Mouse (Mus musculus): ENCODE measurements around the gene 4930564D02Rik.

Gene 4930564D02Rik

DNA sequence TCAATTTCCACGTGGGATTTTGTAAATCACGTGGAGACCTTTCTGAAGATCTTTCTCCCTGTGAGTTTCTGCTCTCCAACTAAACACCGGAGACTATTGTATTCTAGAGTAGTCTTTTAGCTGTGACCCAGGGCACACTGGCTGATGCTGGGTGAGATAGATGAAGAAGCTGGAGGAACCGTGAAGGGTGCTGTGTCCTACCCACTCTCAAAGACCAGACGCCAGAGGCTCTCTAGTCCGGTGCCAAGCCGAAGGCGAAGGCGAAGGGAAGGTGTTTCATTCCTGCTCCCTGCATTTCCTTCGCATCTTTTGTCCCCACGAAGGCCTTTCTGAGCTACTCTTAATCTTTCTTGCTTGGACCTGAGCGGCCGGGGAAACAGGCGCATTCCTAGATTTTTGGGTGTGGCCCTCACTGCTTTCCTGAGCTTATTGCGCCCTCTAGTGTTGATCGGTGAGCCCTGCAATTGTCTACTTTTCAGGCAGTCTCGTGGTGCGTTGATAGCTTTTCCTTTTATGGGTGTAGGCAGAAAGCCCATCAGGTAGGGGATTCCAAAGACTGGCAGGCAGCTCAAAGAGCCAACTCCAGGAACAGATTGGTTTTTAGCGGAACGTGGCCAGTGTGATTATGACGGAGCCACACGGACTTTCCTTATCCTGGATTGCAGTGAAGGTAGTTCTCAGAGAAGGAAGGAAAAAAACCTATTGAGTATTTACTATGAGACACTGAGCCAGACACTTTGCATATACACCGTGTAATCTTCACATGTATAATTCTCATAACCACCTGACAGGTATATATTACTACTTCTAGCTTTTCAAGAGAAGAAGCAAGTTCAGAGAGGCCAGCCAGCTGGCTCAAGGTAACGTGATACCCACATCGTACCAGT lies 7.8 kb upstream of the 4930564D02Rik start:
- peak; percentile 49 to 58 for DNase-seq

DNA sequence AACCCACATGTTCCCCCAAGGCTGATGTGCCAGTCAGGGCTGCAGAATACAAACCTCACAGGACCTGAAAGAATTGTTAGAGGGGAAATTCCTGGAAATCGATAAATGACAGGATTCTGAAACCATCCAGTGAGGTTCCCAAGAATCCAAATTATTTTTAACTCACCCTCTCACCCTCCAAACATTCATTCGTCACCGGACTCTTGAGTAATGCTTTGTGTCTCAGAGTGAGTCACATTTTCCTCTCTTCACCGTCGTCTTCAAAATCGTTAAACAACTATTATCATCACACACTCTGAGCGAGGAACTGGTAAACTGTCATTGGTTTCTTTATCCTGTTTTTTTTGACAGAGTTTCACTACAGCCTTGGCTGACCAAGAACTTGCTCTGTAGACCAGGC lies 6.7 kb upstream of the 4930564D02Rik start:
- no peak for DNase-seq

DNA sequence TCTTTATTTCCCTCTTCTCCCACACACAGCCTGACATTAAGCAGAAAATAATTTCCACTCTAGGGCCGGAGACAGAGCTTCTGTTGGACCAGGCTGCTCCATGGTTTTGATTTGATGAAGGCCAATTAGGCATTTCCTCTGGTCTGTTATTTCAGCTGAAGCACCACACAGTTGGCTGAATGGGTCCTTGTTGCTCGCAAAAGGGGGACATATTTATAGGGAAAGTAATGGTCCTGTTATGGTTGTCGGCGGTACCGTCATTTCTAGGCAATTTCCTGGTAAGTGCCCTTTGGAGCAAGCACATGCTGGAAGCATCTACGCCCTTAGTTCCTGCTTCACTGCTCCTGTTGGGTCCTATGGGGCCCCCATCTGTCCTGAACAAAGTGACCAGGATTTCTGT lies 5.7 kb upstream of the 4930564D02Rik start:
- no peak for DNase-seq

DNA sequence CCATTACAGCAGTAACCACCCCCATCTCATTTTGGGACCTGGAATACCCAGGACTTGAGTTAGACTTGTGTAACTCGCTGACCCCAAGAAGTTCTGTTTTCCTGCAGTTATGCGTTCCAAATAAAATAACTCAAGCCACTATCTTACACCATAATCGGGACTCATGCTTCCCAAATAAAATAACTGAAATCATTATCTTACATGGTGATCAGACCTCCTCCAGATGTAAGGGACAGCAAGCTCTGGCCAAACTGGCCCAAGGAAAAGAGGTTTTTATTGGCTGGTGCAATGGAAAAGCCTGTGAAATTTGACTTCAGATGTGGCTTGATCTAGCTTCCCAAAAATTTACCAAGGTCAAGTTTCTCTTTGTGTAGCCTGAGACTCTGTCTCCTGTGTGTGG lies 5.1 kb upstream of the 4930564D02Rik start:
- DNase-seq, result no peak

DNA sequence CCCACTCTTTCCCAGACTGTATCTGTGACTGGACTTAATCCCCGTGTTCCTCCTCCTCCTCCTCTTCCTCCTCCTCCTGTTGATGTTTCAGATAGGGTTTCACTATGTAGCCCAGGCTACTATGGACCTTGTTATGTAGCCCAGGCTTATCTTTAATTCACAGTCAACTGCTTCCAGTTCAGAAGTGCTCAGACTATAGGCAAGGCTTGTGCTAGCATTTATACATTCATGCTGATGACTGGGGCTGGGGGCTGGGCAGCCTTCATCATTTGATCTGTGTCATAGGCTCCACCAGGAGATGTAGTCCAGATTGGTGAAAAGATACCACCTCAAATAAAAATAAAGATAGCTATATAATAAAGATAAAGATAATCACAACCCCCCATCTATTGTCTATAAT lies 4.7 kb upstream of the 4930564D02Rik start:
- DNase-seq, result no peak

DNA sequence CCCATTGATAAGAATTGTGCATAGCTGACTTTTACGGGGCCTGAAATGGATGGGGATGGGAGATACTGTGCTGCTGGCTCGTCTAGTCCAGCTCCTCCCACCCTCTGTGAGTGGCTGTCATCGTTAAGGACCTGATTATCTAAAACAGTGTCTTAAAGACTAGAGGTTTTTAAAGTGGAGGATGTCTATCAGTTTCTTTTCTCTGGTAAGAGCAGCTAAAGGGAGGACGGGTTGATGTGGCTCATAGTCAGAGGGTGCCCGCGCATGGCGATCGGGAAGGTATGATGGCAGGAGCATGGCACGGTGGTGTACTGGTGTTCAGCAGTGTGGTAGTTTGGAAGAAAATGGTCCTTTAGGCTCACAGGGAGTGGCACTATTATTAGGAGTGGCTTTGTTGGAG lies 4.0 kb upstream of the 4930564D02Rik start:
- no peak for DNase-seq

DNA sequence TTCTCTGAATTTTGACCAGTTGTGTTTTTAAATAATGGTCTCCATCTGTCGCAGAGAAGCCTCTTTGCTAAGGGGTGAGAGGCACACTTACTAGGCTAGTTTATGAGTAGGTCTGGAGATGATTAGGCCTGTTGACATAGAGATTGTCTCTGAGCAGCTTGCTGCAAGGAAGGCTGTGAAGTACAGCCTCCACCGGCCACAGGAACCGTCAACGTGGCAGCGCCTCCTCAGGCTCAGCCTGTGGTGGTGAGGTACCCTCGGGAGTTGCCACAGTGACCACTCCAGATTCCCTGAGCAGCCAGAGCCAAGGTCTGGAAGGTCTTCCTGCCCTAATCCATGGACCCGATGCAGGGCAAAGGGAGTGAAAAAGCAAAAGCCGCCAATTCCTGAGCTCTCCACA lies 3.9 kb downstream of the 4930564D02Rik start:
- DNase-seq, result no peak

DNA sequence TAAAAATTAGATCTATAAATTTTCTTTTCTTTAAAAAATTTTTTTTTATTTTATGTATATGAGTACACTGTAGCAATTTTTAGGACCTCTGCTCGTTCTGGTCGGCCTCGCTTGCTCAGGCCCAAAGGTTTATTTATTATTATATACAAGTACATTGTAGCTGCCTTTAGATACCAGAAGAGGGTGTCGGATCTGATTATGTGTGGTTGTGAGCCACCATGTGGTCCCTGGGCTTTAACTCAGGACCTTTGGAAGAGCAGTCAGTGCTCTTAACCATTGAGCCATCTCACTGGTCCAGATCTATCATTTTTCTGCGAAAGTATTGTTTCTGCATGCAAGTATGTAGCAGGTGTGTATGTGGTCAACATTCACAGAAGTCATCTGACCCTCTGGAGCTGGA lies 4.6 kb downstream of the 4930564D02Rik start:
- no peak for DNase-seq

DNA sequence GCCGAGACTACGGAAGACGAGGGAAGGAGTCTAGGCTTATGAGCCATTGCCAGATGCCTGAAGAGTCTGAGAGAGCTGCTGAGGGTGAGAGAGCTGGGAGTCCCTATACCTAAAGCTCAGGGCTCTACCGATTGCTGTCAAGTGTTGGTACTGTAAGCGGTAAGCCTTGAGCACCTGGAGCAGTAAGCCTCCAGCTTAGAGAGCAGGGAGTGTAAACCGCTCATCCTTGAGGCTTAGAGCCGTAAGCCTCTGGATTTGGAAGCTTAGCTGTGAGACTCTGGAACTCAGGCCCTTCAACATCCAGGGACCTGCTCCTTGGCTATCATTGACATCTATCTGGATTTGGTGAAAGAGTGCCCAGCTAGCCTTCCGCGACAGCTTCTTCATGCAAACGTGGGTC lies 5.9 kb downstream of the 4930564D02Rik start:
- no peak for DNase-seq

DNA sequence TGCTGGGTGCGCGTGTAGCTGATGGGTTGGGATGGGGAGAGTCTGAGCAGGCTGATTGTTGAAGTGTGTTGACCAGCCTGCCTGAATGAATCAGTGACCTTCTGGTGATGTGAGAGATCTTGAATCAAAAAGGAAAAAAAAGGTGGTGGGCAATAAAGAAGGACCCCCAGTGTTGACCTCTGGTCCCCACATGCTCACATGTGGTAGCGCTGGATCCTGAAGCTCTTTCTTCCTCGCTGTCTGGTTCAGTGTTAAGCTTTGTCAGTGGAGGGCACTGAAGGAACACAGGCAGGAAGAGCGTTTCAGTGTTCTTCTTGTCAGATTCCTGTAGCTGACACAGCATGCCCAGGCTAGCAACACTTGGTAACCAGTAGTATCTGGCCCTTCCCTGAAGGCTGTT lies 9.2 kb downstream of the 4930564D02Rik start:
- no peak for DNase-seq

DNA sequence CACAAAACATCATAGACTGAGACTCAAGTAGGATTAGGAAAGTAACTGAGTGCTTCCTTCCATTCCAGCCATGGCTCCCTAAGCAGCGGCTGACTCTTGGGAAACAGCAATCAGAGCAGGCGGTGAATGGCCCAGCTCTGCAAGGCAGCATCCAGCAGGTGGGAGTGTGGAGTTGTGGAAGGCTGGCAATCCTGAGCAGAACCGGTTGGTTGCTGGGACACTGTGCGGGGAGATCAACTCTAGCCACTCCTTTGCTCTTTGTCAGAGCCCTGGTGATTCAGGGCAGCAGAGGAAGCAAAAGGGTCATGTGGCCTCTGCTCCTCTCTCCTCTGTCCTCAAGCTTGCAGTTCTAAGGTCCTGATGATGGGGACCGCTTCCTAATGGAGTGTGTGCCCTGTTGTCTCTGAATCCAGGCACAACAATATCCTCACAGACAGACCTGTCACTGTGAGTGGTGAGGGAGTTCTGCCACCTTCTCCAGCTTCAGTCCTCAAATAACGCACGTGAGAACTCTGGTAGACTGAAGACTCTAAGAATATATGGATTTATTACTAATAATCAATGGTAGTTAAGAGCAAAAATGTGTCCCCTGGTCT lies 11.7 kb downstream of the 4930564D02Rik start:
- DNase-seq, result no peak

DNA sequence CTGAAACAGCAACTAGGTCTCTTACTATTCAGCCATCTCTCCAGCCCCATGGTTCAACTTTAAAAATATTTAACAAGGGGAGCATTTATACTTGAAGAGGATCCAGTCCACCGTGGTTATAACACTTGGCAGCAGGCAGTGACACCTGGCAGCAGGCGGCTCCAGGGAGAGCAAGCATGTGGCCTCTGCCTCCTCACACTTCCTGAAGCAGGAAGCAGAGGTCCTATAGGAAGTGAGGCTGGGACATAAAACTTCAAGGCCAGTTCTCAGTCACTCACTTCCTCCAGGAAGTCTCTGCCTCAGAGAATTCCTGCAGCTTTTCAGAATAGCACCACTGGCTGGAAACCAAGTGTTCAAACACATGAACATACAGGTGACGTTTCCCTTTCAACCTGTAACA lies 20.7 kb downstream of the 4930564D02Rik start:
- DNase-seq, result no peak

DNA sequence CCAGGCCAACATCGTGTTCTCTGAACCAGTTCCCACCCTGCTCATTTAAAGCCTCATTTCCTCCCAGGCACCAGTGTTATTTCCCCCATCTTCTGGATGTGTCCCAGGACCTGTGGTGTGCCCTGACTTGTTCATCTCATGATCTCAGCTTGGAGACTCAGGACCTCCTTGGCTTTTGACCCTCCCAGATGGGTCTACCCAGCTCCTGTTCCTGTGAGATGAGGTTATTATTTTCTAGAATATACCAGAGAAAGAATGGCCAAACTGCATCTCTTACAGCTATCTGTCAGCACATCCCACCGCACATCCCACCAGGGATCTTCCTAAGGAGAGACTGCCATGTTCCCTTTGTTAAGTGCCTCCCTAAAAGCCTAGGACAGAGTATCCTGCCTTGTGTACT lies 22.0 kb downstream of the 4930564D02Rik start:
- DNase-seq, result no peak

DNA sequence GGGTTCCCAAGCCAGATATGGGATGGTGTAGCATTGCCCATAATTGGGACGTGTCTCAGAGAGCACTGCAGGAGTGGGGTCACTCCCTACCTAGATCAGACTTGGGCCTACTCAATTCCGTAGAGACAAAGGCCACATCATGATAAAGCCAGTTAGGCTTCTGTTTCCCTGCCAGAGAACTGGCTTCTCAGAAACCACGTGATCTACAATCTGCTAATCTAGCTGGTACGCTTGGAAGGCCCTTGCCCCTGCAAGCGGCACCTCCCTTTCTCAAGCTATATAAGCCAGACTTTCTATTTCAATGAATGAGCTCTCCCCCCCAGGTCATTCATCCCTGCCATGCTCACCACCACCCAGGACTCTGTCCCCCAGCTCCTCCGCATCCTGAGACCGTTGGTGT lies 23.5 kb downstream of the 4930564D02Rik start:
- DNase-seq, result no peak

DNA sequence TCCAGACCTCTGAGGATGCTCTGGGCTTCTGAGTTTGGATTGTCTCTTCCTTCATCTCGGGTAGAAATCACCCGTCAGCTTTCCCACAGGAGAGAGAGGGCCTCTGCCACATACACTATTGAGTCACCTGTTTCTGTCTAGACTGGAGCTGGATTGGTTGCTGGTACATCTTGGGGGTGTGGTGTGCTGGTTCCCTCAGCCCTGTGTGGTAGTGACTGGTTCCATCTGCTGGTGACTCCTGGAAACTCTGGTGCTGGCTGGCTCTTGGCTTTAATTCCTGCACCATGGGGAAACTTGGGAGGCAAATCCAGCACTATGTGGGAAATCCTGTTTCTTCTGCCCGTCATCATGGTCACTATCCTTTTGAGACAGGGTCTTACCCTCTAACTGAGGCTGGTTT lies 24.3 kb downstream of the 4930564D02Rik start:
- peak; percentile 8 to 9 for DNase-seq

DNA sequence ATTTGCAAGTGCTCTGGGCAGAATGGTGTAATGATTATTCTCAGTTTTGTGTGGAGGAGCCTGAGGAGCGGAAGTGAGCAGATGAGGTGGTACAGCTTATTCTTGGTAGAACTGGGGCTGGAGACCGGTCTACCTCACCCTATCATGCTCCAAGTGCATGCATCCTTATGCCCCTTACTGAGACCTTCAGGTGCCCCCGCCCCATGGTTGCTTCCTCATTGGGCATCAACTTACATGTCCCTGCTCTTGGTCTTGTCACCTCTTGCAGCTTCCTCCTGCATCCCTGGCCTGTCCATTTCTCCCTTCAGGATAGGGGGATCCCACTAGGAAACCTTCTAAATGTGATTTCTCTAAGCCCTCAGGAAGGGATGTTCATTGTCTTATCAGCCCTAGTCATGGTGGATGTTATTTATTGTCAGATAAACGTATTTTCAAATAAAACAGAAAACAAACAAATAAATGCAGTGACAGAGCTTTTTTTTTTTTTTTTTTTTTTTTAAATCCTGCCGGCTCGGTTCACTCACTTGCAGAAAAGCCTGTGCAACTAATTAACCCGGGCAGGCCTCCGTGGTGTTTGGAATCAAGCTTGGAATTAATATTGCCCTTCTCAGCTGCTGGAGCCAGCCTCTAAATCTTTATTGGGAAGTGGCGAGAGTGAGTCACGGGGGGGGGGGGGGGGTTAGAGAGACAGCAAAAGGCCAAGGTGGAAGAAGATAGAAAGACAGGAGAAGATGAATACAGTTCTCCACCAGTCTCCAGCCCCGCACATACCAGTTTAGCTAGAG lies 26.3 kb downstream of the 4930564D02Rik start:
- DNase-seq, result no peak

DNA sequence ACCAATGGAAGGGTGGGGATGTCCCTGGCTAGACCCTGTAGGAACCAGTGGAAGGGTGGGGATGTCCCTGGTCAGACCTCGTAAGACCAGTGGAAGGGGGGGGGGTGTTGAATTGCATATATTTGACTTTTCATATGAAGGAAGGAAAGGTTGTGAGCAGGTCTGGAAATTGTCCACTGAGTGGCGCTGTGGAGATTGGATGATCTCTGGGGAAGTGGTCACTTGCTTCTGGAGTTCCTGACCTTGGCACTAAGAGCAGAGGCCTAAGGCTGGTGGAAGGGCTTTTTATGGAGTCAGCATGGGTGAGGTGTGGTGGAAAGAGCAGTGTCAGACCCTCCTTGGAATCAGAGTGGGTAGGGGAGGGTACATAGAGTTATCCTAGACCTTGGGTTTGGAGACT lies 27.8 kb downstream of the 4930564D02Rik start:
- no peak for DNase-seq

DNA sequence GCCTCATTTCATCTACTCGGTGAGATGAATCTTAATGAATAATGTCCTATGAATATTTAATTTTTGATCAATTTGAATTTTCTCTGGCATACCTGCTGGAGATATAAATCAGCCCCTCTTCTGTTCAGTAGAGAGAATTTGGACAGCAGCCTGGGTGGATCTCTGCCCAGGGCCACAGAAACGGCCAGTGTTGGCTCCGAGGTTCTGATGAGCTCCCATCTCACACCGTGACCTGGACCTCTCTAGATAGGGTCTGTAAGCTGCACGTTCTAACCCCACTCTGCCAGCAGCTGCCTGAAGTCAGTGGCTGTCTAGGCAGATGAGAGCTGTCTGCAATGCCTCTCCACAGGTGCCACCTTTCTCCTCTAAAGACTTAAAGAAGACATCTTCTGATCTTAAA lies 28.4 kb downstream of the 4930564D02Rik start:
- DNase-seq, result no peak

DNA sequence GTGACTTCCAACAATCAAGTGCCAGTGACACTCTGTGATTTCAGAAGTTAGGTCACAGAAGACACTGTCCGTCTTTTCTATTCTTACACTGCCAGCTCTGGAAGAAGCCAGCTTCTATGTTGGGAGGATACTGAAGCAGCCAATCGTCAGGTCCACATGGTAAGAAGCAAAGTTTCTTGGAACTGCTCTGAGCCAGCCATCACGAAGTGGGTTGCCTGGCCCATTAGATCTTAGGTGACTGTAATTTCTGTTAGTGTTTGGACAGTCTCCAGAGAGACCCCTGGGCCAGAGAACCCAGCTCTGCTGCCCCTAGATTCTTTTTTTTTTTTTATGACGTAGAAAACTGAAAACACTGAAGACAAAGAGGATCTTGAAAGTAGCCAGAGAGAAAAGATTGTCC lies 30.9 kb downstream of the 4930564D02Rik start:
- DNase-seq, result no peak

DNA sequence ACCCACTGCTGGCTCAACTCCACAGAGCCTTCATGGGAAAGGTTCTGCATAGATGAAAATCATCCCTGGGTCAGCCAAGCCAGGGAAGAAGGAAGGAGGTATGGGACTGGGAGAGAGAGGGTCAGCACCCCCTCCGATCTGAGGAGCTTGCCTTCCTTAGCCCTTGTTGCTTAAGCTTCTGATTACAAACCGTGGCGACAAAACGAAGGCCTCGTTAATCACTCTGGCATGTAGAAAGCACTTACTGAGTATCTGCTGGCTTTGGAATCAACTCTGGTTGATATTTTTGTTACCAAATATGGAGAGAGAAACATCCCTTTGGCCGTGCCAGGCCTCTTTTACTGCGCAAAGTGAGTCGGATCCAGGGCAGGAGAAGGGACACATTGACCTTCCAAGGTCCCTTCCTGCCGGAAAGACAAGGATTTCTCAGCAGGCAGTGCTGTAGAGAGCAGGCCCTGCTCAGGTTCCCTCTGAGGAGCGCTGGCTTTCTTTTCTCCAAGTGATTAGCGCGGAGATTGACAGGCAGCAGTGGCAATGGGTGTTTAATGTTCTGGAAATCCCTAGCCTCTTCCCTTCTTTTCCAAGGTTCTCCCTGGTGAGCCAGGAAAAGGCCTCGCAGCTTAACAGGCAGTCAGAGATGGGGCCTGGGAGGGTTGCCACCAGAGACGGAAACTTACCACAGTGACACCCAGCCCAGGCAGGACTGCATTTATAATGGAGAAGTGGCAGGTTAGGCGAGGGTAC lies 33.1 kb downstream of the 4930564D02Rik start:
- no peak for DNase-seq

DNA sequence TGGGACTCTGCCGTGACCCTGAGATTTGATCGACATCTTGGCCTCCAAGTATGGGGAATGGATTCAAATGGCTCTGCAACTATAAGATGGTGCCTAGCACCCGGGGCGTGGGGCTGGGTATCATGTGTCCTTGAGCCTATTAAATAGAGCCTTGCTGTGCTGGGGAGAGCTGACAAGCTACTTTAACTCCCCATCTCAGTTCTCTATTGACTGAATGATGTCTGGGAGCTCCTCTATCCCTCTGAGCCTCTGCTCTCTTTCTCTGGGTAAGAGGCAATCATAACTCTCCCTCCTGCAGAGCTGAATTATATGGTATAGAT lies 33.6 kb downstream of the 4930564D02Rik start:
- DNase-seq, result no peak

DNA sequence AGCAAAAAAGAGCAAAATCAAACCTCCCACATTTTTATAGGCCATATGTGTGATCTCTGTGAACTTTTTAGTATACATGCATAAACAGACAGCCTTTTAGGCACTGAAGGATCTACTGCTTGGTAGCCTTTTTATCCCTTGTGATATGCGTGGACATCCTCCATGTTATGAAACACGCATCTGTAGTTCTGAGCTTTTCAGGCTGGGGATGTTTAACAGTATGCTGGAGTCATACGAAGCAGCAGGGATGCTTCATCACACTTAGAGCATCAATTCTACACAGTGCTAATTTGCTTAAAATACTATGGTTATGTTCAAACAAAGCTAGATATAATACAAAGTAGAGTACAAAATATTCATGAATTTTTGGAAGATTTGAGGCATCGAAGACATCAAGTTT lies 39.2 kb downstream of the 4930564D02Rik start:
- no peak for DNase-seq

DNA sequence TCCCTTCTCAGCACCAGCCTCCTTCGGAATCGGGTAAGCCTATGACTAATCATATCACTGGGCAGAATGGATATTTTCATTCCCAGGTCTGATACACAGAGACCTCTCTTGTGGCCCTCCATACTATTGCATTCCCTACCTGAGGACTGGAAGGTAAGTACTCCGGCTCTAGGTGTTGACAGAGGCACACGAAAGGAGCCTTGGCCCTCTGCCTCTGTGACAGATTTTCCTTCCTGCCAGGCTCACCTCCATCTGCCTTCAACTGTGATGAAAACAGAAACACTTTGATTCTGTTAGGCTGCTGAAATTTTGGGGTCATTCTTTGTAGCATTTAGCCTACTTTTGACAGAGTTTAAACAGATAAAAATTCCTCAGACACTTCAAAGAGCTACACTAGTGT lies 47.2 kb downstream of the 4930564D02Rik start:
- no peak for DNase-seq

Measured in thymus, postnatal 36 days (tissue).